Mouse (Mus musculus): Measurements from ENCODE around the gene Olfr729. TPM values are rescaled to one million over a fixed set of nuclear protein-coding genes. Genes with fewer than 3 reads are reported as not detected.

Gene Olfr729
- not detected in 2 replicates for polyA plus RNA-seq (2015; fragmentation: Nextera tagmentation; extraction: Ambion mirVana)

DNA sequence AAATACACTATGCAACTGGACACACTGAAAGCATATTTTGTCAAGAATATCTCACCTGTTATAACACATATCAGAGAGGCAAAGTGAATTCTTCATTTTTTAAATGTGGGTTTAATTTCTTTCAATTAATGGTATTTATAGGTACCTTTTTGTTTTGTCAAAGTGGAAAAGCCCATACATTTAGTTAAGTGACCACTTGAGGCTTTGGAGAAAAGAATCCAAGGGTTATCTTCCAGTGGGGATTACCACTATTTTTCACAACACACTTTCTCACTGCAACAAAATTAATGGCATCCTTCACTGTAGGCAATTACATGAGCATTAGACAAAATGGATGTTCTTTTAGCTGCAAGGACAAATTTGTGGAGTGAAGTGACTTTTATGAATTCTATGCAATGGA lies at the start of gene Olfr729:
Olfr729 (minus strand) TSS at position 101 of the 400 bp plus-strand sequence.
- TF ChIP-seq CTCF (IDR thresholded peaks at IDR 0.05; ENCODE audit: low read depth): no peak
- ATAC-seq (replicated peaks; ENCODE audit: low FRiP score, low read depth): no peak
- no peaks in the 10 kb centered on the region for H3K9me3 ChIP-seq (replicated peaks; ENCODE audit: low read length)

GRCm38 (mm10) chr14:50188098-50188497 lies 35.4 kb upstream of the Olfr729 start, which contains the start of gene Olfr730:
Gene Olfr730, minus strand, starts transcription at chr14:50188198.
- Histone ChIP-seq H3K4me3 (replicated peaks; ENCODE audit: low read depth, low read length) (no peak within 1 kb of the TSS), H3K4me1 (replicated peaks; ENCODE audit: insufficient read depth, low read length) (no peaks in the 10 kb centered on the region), H3K27ac (no peak within 1 kb of the TSS), H3K27me3 (ENCODE audit: insufficient read depth, low read length) (no peaks in the 10 kb centered on the region), H3K4me2 (ENCODE audit: low read length) (no peak within 1 kb of the TSS), H3K9me3 (replicated peaks; ENCODE audit: low read length) (no peaks in the 10 kb centered on the region), H3K36me3 (ENCODE audit: insufficient read depth, low read length) (no peaks in the 10 kb centered on the region), H3K9ac (ENCODE audit: low read depth, low read length) (no peak within 1 kb of the TSS)
- DNase-seq (ENCODE audit: low spot score): no peak
- no peak for ATAC-seq (replicated peaks; ENCODE audit: low FRiP score, low read depth)
- 49% methylated on average over 1 of the region's 1 CpGs for WGBS
- TF ChIP-seq CTCF (IDR thresholded peaks at IDR 0.05; ENCODE audit: low read depth): no peak

More for the DNA sequence above, at the start of gene Olfr729:
- H3K36me3 ChIP-seq (ENCODE audit: insufficient read depth, low read length): no peaks in the 10 kb centered on the region
- no peak within 1 kb of the TSS for H3K4me2 ChIP-seq (ENCODE audit: low read length)
- no peak within 1 kb of the TSS for H3K27ac ChIP-seq
- H3K4me3 ChIP-seq (replicated peaks; ENCODE audit: low read depth, low read length): no peak within 1 kb of the TSS
- H3K9ac ChIP-seq (ENCODE audit: low read depth, low read length): no peak within 1 kb of the TSS
- H3K4me1 ChIP-seq (replicated peaks; ENCODE audit: insufficient read depth, low read length): no peaks in the 10 kb centered on the region
- no peaks in the 10 kb centered on the region for H3K27me3 ChIP-seq (ENCODE audit: insufficient read depth, low read length)
- DNase-seq (ENCODE audit: low spot score): no peak

GRCm38 (mm10) chr14:50142580-50142979 lies 10.1 kb downstream of the Olfr729 start, which contains the start of gene Olfr728:
Gene Olfr728, minus strand, starts transcription at chr14:50142680.
- ATAC-seq (replicated peaks; ENCODE audit: low FRiP score, low read depth) (no peak), DNase-seq (ENCODE audit: low spot score) (no peak)
- WGBS: 89% methylated on average over 5 of the region's 5 CpGs
- no peaks in the 10 kb centered on the region for H3K36me3 ChIP-seq (ENCODE audit: insufficient read depth, low read length)
- H3K9me3 ChIP-seq (replicated peaks; ENCODE audit: low read length): no peaks in the 10 kb centered on the region
- no peak within 1 kb of the TSS for H3K4me2 ChIP-seq (ENCODE audit: low read length)
- no peaks in the 10 kb centered on the region for H3K27me3 ChIP-seq (ENCODE audit: insufficient read depth, low read length)
- H3K4me1 ChIP-seq (replicated peaks; ENCODE audit: insufficient read depth, low read length): no peaks in the 10 kb centered on the region
- H3K27ac ChIP-seq: no peak within 1 kb of the TSS
- no peak for TF ChIP-seq CTCF (IDR thresholded peaks at IDR 0.05; ENCODE audit: low read depth)
- H3K4me3 ChIP-seq (replicated peaks; ENCODE audit: low read depth, low read length): no peak within 1 kb of the TSS
- no peak within 1 kb of the TSS for H3K9ac ChIP-seq (ENCODE audit: low read depth, low read length)

DNA sequence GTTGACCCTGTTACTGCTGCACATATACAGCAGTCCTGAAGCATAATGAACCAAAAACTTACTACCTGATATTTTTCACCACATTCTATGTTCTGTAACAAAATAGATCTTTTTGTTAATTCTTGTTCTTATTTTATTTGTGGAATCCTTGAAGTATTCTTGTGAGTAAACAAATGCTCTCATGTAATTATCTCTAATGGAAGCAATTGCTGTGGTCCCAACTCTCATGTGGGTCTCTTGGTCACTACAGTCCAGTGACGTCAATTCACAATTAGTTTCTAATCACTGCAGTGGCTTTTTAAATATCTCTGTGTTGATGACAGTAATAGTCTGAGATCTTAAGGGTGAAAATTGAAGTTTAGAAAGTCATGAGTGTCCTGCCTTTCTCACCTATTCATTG lies 29.8 kb downstream of the Olfr729 start, which contains the start of gene Olfr727:
Olfr727 (plus strand) TSS at position 301 of the 400 bp plus-strand sequence.
- DNase-seq (ENCODE audit: low spot score): no peak
- 94% methylated on average over 1 of the region's 1 CpGs for WGBS
- ATAC-seq (replicated peaks; ENCODE audit: low FRiP score, low read depth): no peak

More for the DNA sequence above, 29.8 kb downstream of the Olfr729 start, which contains the start of gene Olfr727:
- Histone ChIP-seq H3K9ac (ENCODE audit: low read depth, low read length) (no peak within 1 kb of the TSS), H3K36me3 (ENCODE audit: insufficient read depth, low read length) (no peaks in the 10 kb centered on the region), H3K4me2 (ENCODE audit: low read length) (no peak within 1 kb of the TSS), H3K4me1 (replicated peaks; ENCODE audit: insufficient read depth, low read length) (no peaks in the 10 kb centered on the region), H3K4me3 (replicated peaks; ENCODE audit: low read depth, low read length) (no peak within 1 kb of the TSS), H3K27me3 (ENCODE audit: insufficient read depth, low read length) (no peaks in the 10 kb centered on the region), H3K9me3 (replicated peaks; ENCODE audit: low read length) (no peaks in the 10 kb centered on the region), H3K27ac (no peak within 1 kb of the TSS)
- TF ChIP-seq CTCF (IDR thresholded peaks at IDR 0.05; ENCODE audit: low read depth): no peak

Other genes starting within 250 kb of the Olfr729 start
- gene Olfr723, start 221.1 kb downstream of the Olfr729 start, polyA plus RNA-seq (2015; fragmentation: Nextera tagmentation; extraction: Ambion mirVana): not detected in 2 replicates
- gene Olfr724, start 189.6 kb downstream of the Olfr729 start, polyA plus RNA-seq (2015; fragmentation: Nextera tagmentation; extraction: Ambion mirVana): not detected in 2 replicates
- gene Olfr725, start 112.5 kb downstream of the Olfr729 start, polyA plus RNA-seq (2015; fragmentation: Nextera tagmentation; extraction: Ambion mirVana): not detected in 2 replicates
- not detected in 2 replicates for gene Olfr726, start 62.0 kb downstream of the Olfr729 start, polyA plus RNA-seq (2015; fragmentation: Nextera tagmentation; extraction: Ambion mirVana)
- gene Olfr727, start 29.7 kb downstream of the Olfr729 start, polyA plus RNA-seq (2015; fragmentation: Nextera tagmentation; extraction: Ambion mirVana): not detected in 2 replicates
- gene Olfr728, start 10.2 kb downstream of the Olfr729 start, polyA plus RNA-seq (2015; fragmentation: Nextera tagmentation; extraction: Ambion mirVana): not detected in 2 replicates
- not detected in 2 replicates for gene Olfr730, start 35.3 kb upstream of the Olfr729 start, polyA plus RNA-seq (2015; fragmentation: Nextera tagmentation; extraction: Ambion mirVana)
- gene Olfr731, start 89.0 kb upstream of the Olfr729 start, polyA plus RNA-seq (2015; fragmentation: Nextera tagmentation; extraction: Ambion mirVana): not detected in 2 replicates
- gene Olfr732, start 131.3 kb upstream of the Olfr729 start, polyA plus RNA-seq (2015; fragmentation: Nextera tagmentation; extraction: Ambion mirVana): not detected in 2 replicates
- not detected in 2 replicates for gene Olfr733, start 148.6 kb upstream of the Olfr729 start, polyA plus RNA-seq (2015; fragmentation: Nextera tagmentation; extraction: Ambion mirVana)
- gene Olfr734, start 173.9 kb upstream of the Olfr729 start, polyA plus RNA-seq (2015; fragmentation: Nextera tagmentation; extraction: Ambion mirVana): not detected in 2 replicates
- not detected in 2 replicates for gene Olfr735, start 196.0 kb upstream of the Olfr729 start, polyA plus RNA-seq (2015; fragmentation: Nextera tagmentation; extraction: Ambion mirVana)
- gene Tlr11, start 205.0 kb upstream of the Olfr729 start, polyA plus RNA-seq (2015; fragmentation: Nextera tagmentation; extraction: Ambion mirVana): not detected in 2 replicates
- not detected in 2 replicates for gene Olfr736, start 228.3 kb upstream of the Olfr729 start, polyA plus RNA-seq (2015; fragmentation: Nextera tagmentation; extraction: Ambion mirVana)

Measured in kidney, postnatal 0 days (tissue).